ENCODE assay signal across 15 mouse cellular contexts in genomic region chr8:92698411-92698810, GRCm38 (mm10). TPM values are rescaled to one million over a fixed set of nuclear protein-coding genes. Genes with fewer than 3 reads are reported as not detected.
"Had no signal": no experiment of that assay in that cellular context is flagged by ENCODE, and none has a peak within 500 bp of the region (broad histone marks: within the 10 kb centered on the region; RNA-seq: fewer than 3 reads in every experiment).

No protein-coding gene starts in this region.

- ATAC-seq: liver, postnatal 0 days had no signal

- H3K9ac ChIP-seq: limb, embryonic 12.5 days; liver, embryonic 13.5 days; liver, postnatal 0 days; lung, embryonic 15.5 days; midbrain, embryonic 12.5 days had no signal

- H3K36me3 ChIP-seq: limb, embryonic 12.5 days; liver, embryonic 13.5 days; lung, embryonic 15.5 days; midbrain, embryonic 12.5 days had no signal

- H3K4me1 ChIP-seq: liver, embryonic 13.5 days; lung, embryonic 15.5 days; megakaryocyte, embryonic 14.5 days; midbrain, embryonic 12.5 days had no signal

- H3K9me3 ChIP-seq: limb, embryonic 12.5 days; liver, embryonic 13.5 days; lung, embryonic 15.5 days; midbrain, embryonic 12.5 days had no signal

- DNase-seq: kidney, postnatal 4 days; liver; liver, embryonic 13.5 days; liver, postnatal 0 days; lung, postnatal 14 days; right cerebral cortex, postnatal 14 days; thymus, postnatal 36 days had no signal

- H3K27me3 ChIP-seq: liver, embryonic 13.5 days; lung, embryonic 15.5 days; megakaryocyte, embryonic 14.5 days had no signal

- H3K4me2 ChIP-seq: limb, embryonic 12.5 days; liver, embryonic 13.5 days; lung, embryonic 15.5 days; midbrain, embryonic 12.5 days had no signal

- H3K27ac ChIP-seq: layer of hippocampus, adult 2 months; limb, embryonic 12.5 days; liver, embryonic 13.5 days; lung, embryonic 15.5 days; macrophage; midbrain, embryonic 12.5 days had no signal

- H3K4me3 ChIP-seq: layer of hippocampus, adult 2 months; limb, embryonic 12.5 days; liver, embryonic 13.5 days; lung, embryonic 15.5 days; megakaryocyte, embryonic 14.5 days; midbrain, embryonic 12.5 days had no signal

RNA-seq across cellular contexts. Expression of gene Irx6, which starts 24.3 kb away (rescaled TPM):
- polyA plus RNA-seq: liver, embryonic 13.5 days; liver, postnatal 0 days; lung, embryonic 15.5 days; macrophage; small intestine, adult 2 months; thymus, postnatal 0 days had no signal
